Mouse (Mus musculus) limb, embryonic 15.5 days (tissue): ENCODE measurements around the gene Edrf1. TPM values are rescaled to one million over a fixed set of nuclear protein-coding genes. Genes with fewer than 3 reads are reported as not detected.

Experiments used
- ATAC-seq: fragments of 200-750 bp; cut with Nextera tagmentation; 2 replicates; pipeline ENCODE4 v1.8.0; 2017; ENCODE audit warnings: low read depth, moderate TSS enrichment; ENCODE audit not compliant: insufficient number of reproducible peaks, low FRiP score, low TSS enrichment
- H3K27ac ChIP-seq: fragments of 300-500 bp; sonication (generic); 2 replicates; pipeline ENCODE4 v1.5.1; 2015; ENCODE audit warnings: moderate library complexity, mild to moderate bottlenecking, inconsistent platforms
- H3K27me3 ChIP-seq: fragments of 300-500 bp; sonication (generic); 2 replicates; pipeline ENCODE4 v1.6.1; 2015; ENCODE audit warnings: inconsistent platforms
- H3K36me3 ChIP-seq: fragments of 300-500 bp; sonication (generic); 2 replicates; pipeline ENCODE4 v1.6.1; 2015; ENCODE audit warnings: inconsistent platforms
- H3K4me1 ChIP-seq: fragments of 300-500 bp; sonication (generic); 2 replicates; pipeline ENCODE4 v1.6.1; 2015; ENCODE audit warnings: inconsistent platforms
- H3K4me2 ChIP-seq: fragments of 300-500 bp; sonication (generic); 2 replicates; pipeline ENCODE4 v1.6.1; 2015; ENCODE audit warnings: mild to moderate bottlenecking, inconsistent platforms
- H3K4me3 ChIP-seq: fragments of 300-500 bp; sonication (generic); 2 replicates; pipeline ENCODE4 v1.5.1; 2015; ENCODE audit warnings: mild to moderate bottlenecking, inconsistent platforms
- H3K9ac ChIP-seq: fragments of 300-500 bp; sonication (generic); 2 replicates; pipeline ENCODE4 v1.6.1; 2015; ENCODE audit warnings: inconsistent platforms
- H3K9me3 ChIP-seq: fragments of 300-500 bp; sonication (generic); 2 replicates; pipeline ENCODE4 v1.6.1; 2016; ENCODE audit warnings: inconsistent platforms
- WGBS: fragments of 180-500 bp; shearing (Covaris S2); methylation state at CpG from one replicate; pipeline ENCODE4 v1.1.7; 2015; 5-methylcytosine and 5-hydroxymethylcytosine counted together
- polyA plus RNA-seq: library from polyadenylated mRNA; unstranded; fragments of >200 nt; fragmentation: Nextera tagmentation; extraction: Ambion mirVana; gene quantifications from 2 replicates; pipeline ENCODE4 v1.2.1, GENCODE M21; 2015

The Edrf1 gene
- polyA plus RNA-seq, 1 experiment from 2014 or later: 19.3 TPM

- peaks cover 8% of the 10 kb centered on the region; the same call in 1 of the 2 replicates for H3K27me3 ChIP-seq
- H3K4me2 ChIP-seq: no peak overlapping the region
- H3K27ac ChIP-seq: no peak overlapping the region
- H3K4me1 ChIP-seq: 0 out of 2 replicates have a peak, but pooled peaks cover 4% of the 10 kb centered on the region
- ATAC-seq: no peak
- H3K4me3 ChIP-seq: no peak overlapping the region
- H3K9ac ChIP-seq: no peak overlapping the region
- H3K9me3 ChIP-seq: no peaks in the 10 kb centered on the region
- WGBS: 23% methylated on average over 11 of the region's 11 CpGs
- H3K36me3 ChIP-seq: no peaks in the 10 kb centered on the region
Observed at GRCm38 (mm10) chr7:133620721-133621120, 16.6 kb upstream of the Edrf1 start.

- no peaks in the 10 kb centered on the region for H3K9me3 ChIP-seq
- no peaks in the 10 kb centered on the region for H3K36me3 ChIP-seq
- H3K27me3 ChIP-seq: peaks cover 7% of the 10 kb centered on the region; the same call in 1 of the 2 replicates
- no peak overlapping the region for H3K27ac ChIP-seq
- 77% methylated on average over 5 of the region's 5 CpGs for WGBS
- H3K4me1 ChIP-seq: 0 out of 2 replicates have a peak, but pooled peaks cover 4% of the 10 kb centered on the region
- no peak overlapping the region for H3K4me2 ChIP-seq
- no peak overlapping the region for H3K9ac ChIP-seq
- ATAC-seq: no peak
- H3K4me3 ChIP-seq: no peak overlapping the region
Observed at GRCm38 (mm10) chr7:133623226-133623625, 14.1 kb upstream of the Edrf1 start.

- ATAC-seq: no peak
- no peaks in the 10 kb centered on the region for H3K27me3 ChIP-seq
- H3K27ac ChIP-seq: no peak overlapping the region
- H3K9ac ChIP-seq: no peak overlapping the region
- WGBS: 62% methylated on average over 14 of the region's 14 CpGs
- no peaks in the 10 kb centered on the region for H3K36me3 ChIP-seq
- no peak overlapping the region for H3K4me2 ChIP-seq
- no peaks in the 10 kb centered on the region for H3K9me3 ChIP-seq
- H3K4me3 ChIP-seq: no peak overlapping the region
- no peaks in the 10 kb centered on the region for H3K4me1 ChIP-seq
Observed at GRCm38 (mm10) chr7:133627184-133627936, 10.0 kb upstream of the Edrf1 start.

- Histone ChIP-seq H3K9ac (no peak overlapping the region), H3K4me1 (peaks cover 7% of the 10 kb centered on the region; the same call in 1 of the 2 replicates), H3K9me3 (no peaks in the 10 kb centered on the region), H3K27ac (no peak overlapping the region), H3K4me2 (no peak overlapping the region), H3K27me3 (no peaks in the 10 kb centered on the region), H3K36me3 (no peaks in the 10 kb centered on the region), H3K4me3 (no peak overlapping the region)
- 65% methylated on average over 5 of the region's 5 CpGs for WGBS
- no peak for ATAC-seq
Observed at GRCm38 (mm10) chr7:133630821-133631220, 6.5 kb upstream of the Edrf1 start.

GRCm38 (mm10) chr7:133632476-133632875 is 4.9 kb upstream of the Edrf1 start:
- H3K4me2 ChIP-seq: no peak overlapping the region
- no peaks in the 10 kb centered on the region for H3K36me3 ChIP-seq
- peaks cover 7% of the 10 kb centered on the region; the same call in 1 of the 2 replicates for H3K4me1 ChIP-seq
- no peak overlapping the region for H3K27ac ChIP-seq
- ATAC-seq: no peak
- H3K27me3 ChIP-seq: no peaks in the 10 kb centered on the region
- no peak overlapping the region for H3K4me3 ChIP-seq
- H3K9me3 ChIP-seq: no peaks in the 10 kb centered on the region
- WGBS: 29% methylated on average over 2 of the region's 2 CpGs
- H3K9ac ChIP-seq: no peak overlapping the region

GRCm38 (mm10) chr7:133634932-133635650 is 2.3 kb upstream of the Edrf1 start:
- Histone ChIP-seq H3K4me3 (no peak overlapping the region), H3K9me3 (no peaks in the 10 kb centered on the region), H3K27me3 (no peaks in the 10 kb centered on the region), H3K4me2 (no peak overlapping the region), H3K27ac (peak overlapping the region; percentile 65), H3K4me1 (peaks cover 17% of the 10 kb centered on the region), H3K9ac (no peak overlapping the region), H3K36me3 (peaks cover 3% of the 10 kb centered on the region; the same call in 1 of the 2 replicates)
- WGBS: 25% methylated on average over 10 of the region's 12 CpGs
- no peak for ATAC-seq

GRCm38 (mm10) chr7:133636738-133637352 is 498 bp upstream of the Edrf1 start:
- under 1% methylated on average over 21 of the region's 21 CpGs for WGBS
- ATAC-seq: 0 out of 2 replicates have a peak, but pooled peaks have one; percentile 15
- H3K27me3 ChIP-seq: no peaks in the 10 kb centered on the region
- H3K4me1 ChIP-seq: peaks cover 17% of the 10 kb centered on the region
- peak overlapping the region; percentile 89 for H3K27ac ChIP-seq
- H3K9ac ChIP-seq: peak overlapping the region; percentile 55; the same call in 1 of the 2 replicates
- H3K36me3 ChIP-seq: peaks cover 14% of the 10 kb centered on the region
- H3K9me3 ChIP-seq: no peaks in the 10 kb centered on the region
- H3K4me2 ChIP-seq: peak overlapping the region; percentile 79
- H3K4me3 ChIP-seq: peak overlapping the region; percentile 86

- Histone ChIP-seq H3K4me1 (peaks cover 17% of the 10 kb centered on the region), H3K27ac (peak overlapping the region; percentile 86), H3K27me3 (no peaks in the 10 kb centered on the region), H3K9me3 (no peaks in the 10 kb centered on the region), H3K9ac (peak overlapping the region; percentile 94), H3K36me3 (peaks cover 28% of the 10 kb centered on the region), H3K4me3 (peak overlapping the region; percentile 86), H3K4me2 (peak overlapping the region; percentile 79)
- ATAC-seq: no peak
- WGBS: 12% methylated on average over 13 of the region's 13 CpGs
Observed at GRCm38 (mm10) chr7:133638306-133638705, 963 bp downstream of the Edrf1 start.

GRCm38 (mm10) chr7:133638821-133639220 is 1.5 kb downstream of the Edrf1 start:
- Histone ChIP-seq H3K9ac (no peak overlapping the region), H3K27ac (no peak overlapping the region), H3K4me3 (peak overlapping the region; percentile 86; the same call in 1 of the 2 replicates), H3K27me3 (no peaks in the 10 kb centered on the region), H3K4me1 (peaks cover 17% of the 10 kb centered on the region), H3K4me2 (peak overlapping the region; percentile 79), H3K9me3 (no peaks in the 10 kb centered on the region), H3K36me3 (peaks cover 33% of the 10 kb centered on the region)
- ATAC-seq: no peak
- WGBS: 78% methylated on average over 13 of the region's 13 CpGs

GRCm38 (mm10) chr7:133645716-133646115 is 8.4 kb downstream of the Edrf1 start:
- WGBS: 83% methylated on average over 6 of the region's 6 CpGs
- H3K4me1 ChIP-seq: no peaks in the 10 kb centered on the region

GRCm38 (mm10) chr7:133662467-133662866 is 25.1 kb downstream of the Edrf1 start:
- H3K4me2 ChIP-seq: no peak overlapping the region
- no peaks in the 10 kb centered on the region for H3K27me3 ChIP-seq
- no peaks in the 10 kb centered on the region for H3K4me1 ChIP-seq
- 74% methylated on average over 1 of the region's 1 CpGs for WGBS
- ATAC-seq: no peak
- no peak overlapping the region for H3K4me3 ChIP-seq
- no peaks in the 10 kb centered on the region for H3K9me3 ChIP-seq
- H3K27ac ChIP-seq: no peak overlapping the region
- peaks cover 91% of the 10 kb centered on the region for H3K36me3 ChIP-seq
- no peak overlapping the region for H3K9ac ChIP-seq

More at GRCm38 (mm10) chr7:133645716-133646115, 8.4 kb downstream of the Edrf1 start:
- no peak for ATAC-seq
- H3K36me3 ChIP-seq: peaks cover 88% of the 10 kb centered on the region
- H3K4me2 ChIP-seq: no peak overlapping the region
- H3K9ac ChIP-seq: no peak overlapping the region
- H3K9me3 ChIP-seq: no peaks in the 10 kb centered on the region
- no peaks in the 10 kb centered on the region for H3K27me3 ChIP-seq
- no peak overlapping the region for H3K4me3 ChIP-seq
- H3K27ac ChIP-seq: no peak overlapping the region
